ENCODE assay signal across 10 mouse cellular contexts in the genomic region with DNA sequence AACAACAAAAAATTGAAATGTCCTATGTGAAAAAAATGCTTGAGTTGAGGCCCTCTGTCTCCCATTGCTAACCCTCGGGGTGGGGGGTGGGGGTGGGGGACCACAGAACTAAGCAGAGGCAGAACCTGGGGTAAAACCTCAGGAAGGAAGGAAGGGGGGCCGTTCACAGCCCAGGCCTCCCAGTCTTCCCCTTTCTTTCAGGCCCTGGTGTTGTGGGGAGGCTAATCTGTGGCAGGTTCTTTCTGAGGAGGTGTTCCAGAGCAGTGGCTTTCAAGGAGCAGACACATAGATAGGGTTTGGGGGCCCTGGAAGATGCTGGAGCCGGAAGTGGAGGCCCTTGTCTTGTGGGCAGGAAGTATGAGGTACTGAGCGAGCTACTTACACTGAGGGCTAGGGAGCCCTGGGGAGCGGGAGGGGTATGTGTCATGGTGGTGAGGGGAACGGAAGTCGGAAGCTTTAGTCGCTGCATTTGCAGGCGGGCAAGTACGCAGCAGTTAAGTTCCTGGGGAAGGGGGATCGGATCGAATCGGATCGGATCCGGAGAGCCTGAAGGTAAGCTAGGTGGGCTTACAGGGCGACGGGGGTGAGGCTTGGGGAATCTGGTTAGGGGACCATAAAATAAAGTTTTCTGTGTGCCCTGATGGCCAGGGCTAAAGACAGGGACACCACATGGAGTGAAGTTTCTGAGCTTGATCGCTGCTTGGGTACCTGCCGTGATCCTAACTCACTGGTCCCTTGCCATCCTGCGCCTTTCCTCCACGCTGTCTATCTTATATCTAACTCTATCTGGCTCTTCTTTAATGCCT. TPM values are rescaled to one million over a fixed set of nuclear protein-coding genes. Genes with fewer than 3 reads are reported as not detected.
DNase-seq lines count a peak whose midpoint lies in the region; ATAC-seq lines count a peak whose summit lies in the region.
"Had no signal": no experiment of that assay in that cellular context is flagged by ENCODE, and none has a peak within 500 bp of the region (broad histone marks: within the 10 kb centered on the region; RNA-seq: fewer than 3 reads in every experiment).

No protein-coding gene starts in this region.

- H3K4me3 ChIP-seq in heart, embryonic 15.5 days: peak overlapping the region; percentile 20
- H3K4me3 ChIP-seq: embryonic facial prominence, embryonic 12.5 days; limb, embryonic 13.5 days had no signal

- intact Hi-C loops in heart, postnatal 25 days (cut with DNase I): no loop called here
- intact Hi-C loops in heart, postnatal 36 days (cut with DNase I): no loop called here

- ATAC-seq in heart, embryonic 15.5 days (replicated peaks; ENCODE audit: insufficient number of reproducible peaks, insufficient read depth, low FRiP score, low read depth): no peak; the same call in 1 of the 2 replicates
- ATAC-seq in megakaryocyte, adult 5-6 weeks (ENCODE audit: poor library complexity, severe bottlenecking): peak; percentile 55

- no peaks in the 10 kb centered on the region for H3K9me3 ChIP-seq in heart, embryonic 15.5 days (replicated peaks)
- H3K9me3 ChIP-seq: embryonic facial prominence, embryonic 12.5 days; limb, embryonic 13.5 days had no signal

- no peaks in the 10 kb centered on the region for H3K4me1 ChIP-seq in heart, embryonic 15.5 days (replicated peaks)
- H3K4me1 ChIP-seq: embryonic facial prominence, embryonic 12.5 days had no signal

- DNase-seq in heart, postnatal 25 days (ENCODE audit: low spot score): no peak
- peak; percentile 21 to 25 for DNase-seq in heart, postnatal 36 days
- DNase-seq in thymus, postnatal 10 days (ENCODE audit: low spot score in 2 of 2): peak; percentile 84 to 87
- no peak for DNase-seq in embryo, embryonic 10 days (ENCODE audit: low spot score)
- DNase-seq in gastrocnemius, adult 8-10 months (ENCODE audit: low spot score in 2 of 2): no peak
- DNase-seq in layer of hippocampus, postnatal 10 days (ENCODE audit: low spot score in 2 of 2): no peak

- WGBS in heart, embryonic 15.5 days: 77% methylated on average over 21 of the region's 21 CpGs

- 0 out of 2 replicates have a peak overlapping the region, but pooled peaks have one; percentile 6 for H3K4me2 ChIP-seq in heart, embryonic 15.5 days
- H3K4me2 ChIP-seq: embryonic facial prominence, embryonic 12.5 days; limb, embryonic 13.5 days had no signal

- no peak overlapping the region for H3K27ac ChIP-seq in heart, embryonic 15.5 days
- H3K27ac ChIP-seq: embryonic facial prominence, embryonic 12.5 days; limb, embryonic 13.5 days had no signal

- no peaks in the 10 kb centered on the region for H3K27me3 ChIP-seq in heart, embryonic 15.5 days
- H3K27me3 ChIP-seq: embryonic facial prominence, embryonic 12.5 days; limb, embryonic 13.5 days had no signal

- H3K36me3 ChIP-seq in heart, embryonic 15.5 days: no peaks in the 10 kb centered on the region
- H3K36me3 ChIP-seq: embryonic facial prominence, embryonic 12.5 days; limb, embryonic 13.5 days had no signal

- no peak overlapping the region for H3K9ac ChIP-seq in heart, embryonic 15.5 days
- H3K9ac ChIP-seq: embryonic facial prominence, embryonic 12.5 days; limb, embryonic 13.5 days had no signal

RNA-seq across cellular contexts. Expression of a gene that starts 19.0 kb away (rescaled TPM):
- polyA plus RNA-seq in heart, embryonic 15.5 days (2015; fragmentation: Nextera tagmentation; extraction: Ambion mirVana): 1.2 and 4.4 TPM in 2 replicates
- 1 to 10 TPM; 1.1 to 1.2 TPM for total RNA-seq in heart, postnatal 25 days (2021)
- total RNA-seq in heart, postnatal 36 days (2021): 1 to 10 TPM in 1 of 2 experiments, under 1 TPM in 1; 0.89 to 1.4 TPM
- total RNA-seq in megakaryocyte, adult 5-6 weeks (2015): 31.0 and 32.2 TPM in 2 replicates
- 64.7 and 71.7 TPM in 2 replicates for total RNA-seq in megakaryocyte, adult 5-6 weeks (2017)
- total RNA-seq in gastrocnemius, adult 8-10 months (2022): 1 to 10 TPM in 2 of 4 experiments, under 1 TPM in 2; 0.07 to 1.1 (median 0.59) TPM
- 1 to 10 TPM; 1.5 to 1.8 TPM for total RNA-seq in layer of hippocampus, postnatal 10 days (2021)

RNA-seq across cellular contexts. Expression of a gene that starts 49.7 kb away (rescaled TPM):
- 0.68 and 3.0 TPM in 2 replicates for polyA plus RNA-seq in heart, embryonic 15.5 days (2015; fragmentation: Nextera tagmentation; extraction: Ambion mirVana)
- not detected for total RNA-seq in heart, postnatal 25 days (2021)
- under 1 TPM; 0.14 to 0.25 TPM for total RNA-seq in heart, postnatal 36 days (2021)
- 43.0 and 51.1 TPM in 2 replicates for total RNA-seq in megakaryocyte, adult 5-6 weeks (2015)
- 35.8 and 35.9 TPM in 2 replicates for total RNA-seq in megakaryocyte, adult 5-6 weeks (2017)
- not detected for total RNA-seq in gastrocnemius, adult 8-10 months (2022)
- not detected for total RNA-seq in layer of hippocampus, postnatal 10 days (2021)
- polyA plus RNA-seq: embryonic facial prominence, embryonic 12.5 days had no signal

Comparison
In these comparisons a context has a peak if more than half of its experiments do, and no peak if none do; other contexts are left out.
1. DNase-seq: peak in heart, postnatal 36 days (2 of 2) and thymus, postnatal 10 days (2 of 2); none in heart, postnatal 25 days (single experiment), embryo, embryonic 10 days (single experiment), gastrocnemius, adult 8-10 months (0 of 2) and layer of hippocampus, postnatal 10 days (0 of 2).
2. RNA of a gene that starts 19.0 kb away (total RNA-seq): 31.0 to 71.7 TPM in megakaryocyte, adult 5-6 weeks; 1.5 to 1.8 TPM in layer of hippocampus, postnatal 10 days, 0.89 to 1.4 TPM in heart, postnatal 36 days, 1.1 to 1.2 TPM in heart, postnatal 25 days and 0.07 to 1.1 TPM in gastrocnemius, adult 8-10 months; every median in the first group is over 10 times any median in the second.
3. RNA of a gene that starts 49.7 kb away (total RNA-seq): 35.8 to 51.1 TPM in megakaryocyte, adult 5-6 weeks; 0.14 to 0.25 TPM in heart, postnatal 36 days, not detected in layer of hippocampus, postnatal 10 days, not detected in heart, postnatal 25 days and not detected in gastrocnemius, adult 8-10 months; every median in the first group is over 10 times any median in the second.